Mouse (Mus musculus): ENCODE results near the gene Drd4. TPM values are rescaled to one million over a fixed set of nuclear protein-coding genes. Genes with fewer than 3 reads are reported as not detected.

The Drd4 gene
- polyA plus RNA-seq, 1 experiment from 2014 or later: 0.16 TPM

DNA sequence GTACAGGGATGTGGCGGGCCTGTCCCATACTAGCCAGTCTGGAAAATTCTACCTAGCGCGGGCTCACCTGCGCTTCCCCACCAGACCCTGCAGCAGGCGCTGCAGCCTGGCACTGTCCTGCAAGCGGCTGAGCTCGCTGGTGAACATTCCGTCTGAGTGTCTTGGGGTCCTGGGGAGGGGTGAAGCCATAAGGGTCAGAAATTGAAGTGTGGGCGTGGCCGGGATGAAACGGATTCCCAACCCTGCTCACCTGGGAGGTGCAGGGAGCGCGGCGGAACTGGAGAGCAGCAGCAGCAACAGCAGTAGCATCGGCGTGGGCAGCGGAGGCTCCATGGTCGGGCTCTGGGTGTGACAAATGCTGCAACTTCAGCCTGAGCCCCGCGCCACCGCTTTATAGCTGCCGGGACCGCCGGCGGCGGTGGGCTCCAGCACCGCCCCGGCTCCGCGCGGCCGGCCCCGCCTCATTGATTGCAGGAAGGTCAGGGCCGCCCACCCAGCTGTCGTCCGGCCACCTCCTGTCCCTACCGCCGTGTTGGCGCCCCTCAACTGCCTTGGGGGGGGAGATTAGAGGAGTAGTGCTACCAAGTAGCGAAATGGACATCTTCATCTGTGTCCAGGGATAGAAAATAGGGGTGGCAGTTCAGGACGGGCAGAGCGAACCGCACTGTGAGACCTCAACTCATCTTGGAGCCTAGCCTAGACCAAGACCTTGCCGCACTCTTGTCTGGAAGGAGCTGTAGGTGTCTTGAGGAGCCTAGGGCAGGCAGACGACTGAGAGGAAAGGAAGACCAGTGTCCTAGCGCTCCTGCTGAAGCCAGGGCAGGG is 12.8 kb upstream of the Drd4 start, which contains the start of gene Sct:
TSS of gene Sct (minus strand) at position 368 of the 825 bp plus-strand sequence.
- Histone ChIP-seq H3K9ac (ENCODE audit: low read depth, low read length) (peak within 1 kb of the TSS; percentile 57), H3K9me3 (ENCODE audit: control insufficient read depth, low read length) (no peaks in the 10 kb centered on the region), H3K36me3 (ENCODE audit: control insufficient read depth, insufficient read depth, low read length) (no peaks in the 10 kb centered on the region), H3K4me3 (ENCODE audit: low read depth, low read length) (peak within 1 kb of the TSS; percentile 49), H3K27ac (ENCODE audit: low read depth, low read length) (no peak within 1 kb of the TSS), H3K4me2 (peak within 1 kb of the TSS; percentile 93), H3K4me1 (replicated peaks; ENCODE audit: control insufficient read depth, insufficient read depth, low read length) (peaks cover 14% of the 10 kb centered on the region), H3K27me3 (replicated peaks; ENCODE audit: control insufficient read depth, insufficient read depth, low read length) (peaks cover 20% of the 10 kb centered on the region)
- ATAC-seq (replicated peaks; ENCODE audit: low FRiP score): peak; percentile 44; the same call in 1 of the 2 replicates
- 6% methylated on average over 44 of the region's 46 CpGs for WGBS
- DNase-seq (ENCODE audit: low spot score): peak; percentile 52

DNA sequence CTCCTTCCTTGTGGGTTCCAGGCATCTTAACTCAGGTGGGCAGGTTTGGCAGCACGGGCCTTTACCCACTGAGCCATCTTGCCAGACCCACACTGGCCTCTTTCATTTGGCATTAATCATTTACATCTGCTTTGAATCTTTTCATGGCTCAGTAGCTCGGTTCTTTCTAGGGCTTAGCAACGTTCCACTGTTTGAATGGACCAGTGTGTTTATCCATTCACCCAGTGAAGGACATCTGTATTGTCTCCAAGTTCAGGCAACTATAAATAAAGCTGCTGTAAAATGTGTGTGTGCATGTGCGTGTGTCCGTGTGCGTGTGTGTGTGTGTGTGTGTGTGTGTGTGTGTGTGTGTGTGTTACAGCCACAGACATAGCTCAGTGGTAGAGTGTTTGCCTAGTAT is 10.4 kb upstream of the Drd4 start:
- no peak overlapping the region for H3K4me3 ChIP-seq (ENCODE audit: low read depth, low read length)
- no peak overlapping the region for H3K9ac ChIP-seq (ENCODE audit: low read depth, low read length)
- H3K9me3 ChIP-seq (ENCODE audit: control insufficient read depth, low read length): no peaks in the 10 kb centered on the region
- H3K4me1 ChIP-seq (replicated peaks; ENCODE audit: control insufficient read depth, insufficient read depth, low read length): peaks cover 14% of the 10 kb centered on the region
- no peak overlapping the region for H3K27ac ChIP-seq (ENCODE audit: low read depth, low read length)
- DNase-seq (ENCODE audit: low spot score) (no peak), ATAC-seq (replicated peaks; ENCODE audit: low FRiP score) (no peak)
- peaks cover 20% of the 10 kb centered on the region for H3K27me3 ChIP-seq (replicated peaks; ENCODE audit: control insufficient read depth, insufficient read depth, low read length)
- no peak overlapping the region for H3K4me2 ChIP-seq
- no peaks in the 10 kb centered on the region for H3K36me3 ChIP-seq (ENCODE audit: control insufficient read depth, insufficient read depth, low read length)
- 87% methylated on average over 6 of the region's 6 CpGs for WGBS

DNA sequence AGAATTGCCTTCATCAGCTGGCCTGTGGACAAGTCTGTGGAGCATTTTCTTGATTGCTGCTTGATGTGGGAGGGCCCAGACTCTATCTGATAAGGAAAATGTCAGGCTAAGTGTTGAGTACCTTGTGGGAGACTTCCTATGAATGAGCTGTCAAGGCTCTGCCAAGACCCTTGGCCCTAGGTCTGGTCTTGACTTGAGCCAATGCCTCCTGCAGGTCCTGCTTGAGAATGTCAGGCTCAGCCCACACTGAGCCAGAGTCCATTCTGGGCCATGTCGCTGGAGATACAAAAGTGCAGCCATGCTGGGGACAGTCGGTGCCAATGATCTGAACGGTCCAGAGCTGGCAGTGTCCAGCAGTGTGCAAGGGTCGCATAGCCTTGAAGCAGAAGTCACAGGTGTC is 9.1 kb upstream of the Drd4 start:
- no peak for DNase-seq (ENCODE audit: low spot score)
- H3K27ac ChIP-seq (ENCODE audit: low read depth, low read length): no peak overlapping the region
- peaks cover 19% of the 10 kb centered on the region for H3K27me3 ChIP-seq (replicated peaks; ENCODE audit: control insufficient read depth, insufficient read depth, low read length)
- no peak overlapping the region for H3K4me3 ChIP-seq (ENCODE audit: low read depth, low read length)
- no peak for ATAC-seq (replicated peaks; ENCODE audit: low FRiP score)
- no peak overlapping the region for H3K9ac ChIP-seq (ENCODE audit: low read depth, low read length)
- H3K4me2 ChIP-seq: no peak overlapping the region
- WGBS: 81% methylated on average over 4 of the region's 4 CpGs
- H3K4me1 ChIP-seq (replicated peaks; ENCODE audit: control insufficient read depth, insufficient read depth, low read length): peaks cover 14% of the 10 kb centered on the region
- no peaks in the 10 kb centered on the region for H3K9me3 ChIP-seq (ENCODE audit: control insufficient read depth, low read length)
- no peaks in the 10 kb centered on the region for H3K36me3 ChIP-seq (ENCODE audit: control insufficient read depth, insufficient read depth, low read length)

DNA sequence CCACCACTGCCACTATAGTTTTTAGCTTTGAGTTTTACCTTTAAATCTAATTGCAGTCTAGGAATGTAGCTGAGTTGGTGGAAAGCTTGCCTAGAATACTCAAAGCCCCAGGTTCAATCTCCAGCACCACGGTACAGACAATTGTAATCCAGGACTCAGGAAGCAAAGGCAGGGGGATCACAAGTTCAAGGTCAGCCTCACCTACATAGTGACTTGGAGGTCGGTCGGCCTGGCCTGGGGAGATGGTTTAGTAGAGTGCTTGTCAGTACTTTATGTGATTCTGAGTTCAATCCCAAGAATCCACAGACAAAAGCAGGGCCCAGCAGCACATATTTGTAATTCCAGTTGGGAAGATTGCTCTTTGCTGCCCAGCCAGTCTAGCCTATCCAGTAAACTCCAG is 3.8 kb upstream of the Drd4 start:
- H3K9ac ChIP-seq (ENCODE audit: low read depth, low read length): no peak overlapping the region
- H3K4me2 ChIP-seq: no peak overlapping the region
- H3K27ac ChIP-seq (ENCODE audit: low read depth, low read length): no peak overlapping the region
- H3K4me1 ChIP-seq (replicated peaks; ENCODE audit: control insufficient read depth, insufficient read depth, low read length): peaks cover 2% of the 10 kb centered on the region; the same call in 1 of the 2 replicates
- no peaks in the 10 kb centered on the region for H3K9me3 ChIP-seq (ENCODE audit: control insufficient read depth, low read length)
- no peak overlapping the region for H3K4me3 ChIP-seq (ENCODE audit: low read depth, low read length)
- WGBS: 66% methylated on average over 3 of the region's 3 CpGs
- ATAC-seq (replicated peaks; ENCODE audit: low FRiP score) (no peak), DNase-seq (ENCODE audit: low spot score) (no peak)
- no peaks in the 10 kb centered on the region for H3K36me3 ChIP-seq (ENCODE audit: control insufficient read depth, insufficient read depth, low read length)
- peaks cover 37% of the 10 kb centered on the region for H3K27me3 ChIP-seq (replicated peaks; ENCODE audit: control insufficient read depth, insufficient read depth, low read length)

DNA sequence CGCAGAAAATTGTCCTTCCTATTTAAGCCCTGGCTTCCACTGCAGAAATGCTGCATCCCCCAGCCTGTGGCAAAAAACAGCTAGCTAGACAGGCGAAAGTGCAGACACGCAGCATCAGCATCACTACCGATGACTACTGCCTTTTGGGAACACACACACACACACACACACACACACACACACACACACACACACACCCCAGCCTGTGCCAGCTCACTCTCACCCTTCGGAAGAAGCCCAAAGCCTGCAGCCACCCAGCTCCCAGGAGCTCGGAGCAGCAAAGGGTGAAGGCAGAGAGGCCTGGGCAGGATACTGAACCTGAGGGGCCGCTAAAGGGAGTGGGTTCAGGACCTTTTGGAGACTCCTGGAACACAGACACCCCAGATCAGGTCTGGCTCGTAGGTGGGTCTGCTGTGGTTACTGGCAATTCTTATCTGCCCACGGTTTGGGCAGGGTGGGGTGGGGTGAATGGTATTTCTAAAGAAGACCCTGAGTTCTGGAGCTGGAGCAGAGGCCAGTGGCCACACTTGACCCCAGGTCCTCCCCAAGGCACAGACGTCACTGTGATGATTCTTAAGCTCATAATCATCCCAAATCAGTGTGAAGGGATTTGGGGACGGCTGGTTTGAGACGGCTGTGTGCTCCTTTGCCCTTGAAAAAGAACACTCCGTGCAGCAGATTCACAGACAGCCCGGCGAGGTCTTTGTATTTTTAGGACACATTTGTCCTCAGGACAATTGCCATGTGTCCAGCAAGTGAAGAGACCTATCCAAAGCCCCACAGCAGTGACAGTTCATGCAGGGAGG is 980 bp downstream of the Drd4 start:
- no peaks in the 10 kb centered on the region for H3K36me3 ChIP-seq (ENCODE audit: control insufficient read depth, insufficient read depth, low read length)
- H3K4me1 ChIP-seq (replicated peaks; ENCODE audit: control insufficient read depth, insufficient read depth, low read length): peaks cover 9% of the 10 kb centered on the region
- H3K27me3 ChIP-seq (replicated peaks; ENCODE audit: control insufficient read depth, insufficient read depth, low read length): peaks cover 66% of the 10 kb centered on the region
- peak overlapping the region; percentile 46 for H3K4me3 ChIP-seq (ENCODE audit: low read depth, low read length)
- H3K4me2 ChIP-seq: peak overlapping the region; percentile 73
- WGBS: 39% methylated on average over 15 of the region's 15 CpGs
- no peaks in the 10 kb centered on the region for H3K9me3 ChIP-seq (ENCODE audit: control insufficient read depth, low read length)
- ATAC-seq (replicated peaks; ENCODE audit: low FRiP score) (no peak), DNase-seq (ENCODE audit: low spot score) (no peak)
- H3K27ac ChIP-seq (ENCODE audit: low read depth, low read length): no peak overlapping the region
- 0 out of 2 replicates have a peak overlapping the region, but pooled peaks have one; percentile 47 for H3K9ac ChIP-seq (ENCODE audit: low read depth, low read length)

DNA sequence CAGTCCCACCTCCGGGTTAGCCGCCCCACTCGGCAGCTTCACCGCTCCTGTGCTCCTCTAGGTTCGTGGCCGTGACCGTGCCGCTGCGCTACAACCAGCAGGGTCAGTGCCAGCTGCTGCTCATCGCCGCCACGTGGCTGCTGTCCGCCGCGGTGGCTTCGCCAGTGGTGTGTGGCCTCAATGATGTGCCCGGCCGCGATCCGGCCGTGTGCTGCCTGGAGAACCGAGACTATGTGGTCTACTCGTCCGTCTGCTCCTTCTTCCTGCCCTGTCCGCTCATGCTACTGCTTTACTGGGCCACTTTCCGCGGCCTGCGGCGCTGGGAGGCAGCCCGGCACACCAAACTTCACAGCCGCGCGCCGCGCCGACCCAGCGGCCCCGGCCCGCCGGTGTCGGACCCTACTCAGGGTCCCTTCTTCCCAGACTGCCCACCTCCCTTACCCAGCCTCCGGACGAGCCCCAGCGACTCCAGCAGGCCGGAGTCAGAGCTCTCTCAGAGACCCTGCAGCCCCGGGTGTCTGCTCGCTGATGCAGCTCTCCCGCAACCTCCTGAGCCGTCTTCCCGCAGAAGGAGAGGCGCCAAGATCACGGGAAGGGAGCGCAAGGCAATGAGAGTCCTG is 2.2 kb downstream of the Drd4 start:
- peaks cover 9% of the 10 kb centered on the region for H3K4me1 ChIP-seq (replicated peaks; ENCODE audit: control insufficient read depth, insufficient read depth, low read length)
- 2% methylated on average over 53 of the region's 53 CpGs for WGBS
- H3K9ac ChIP-seq (ENCODE audit: low read depth, low read length): peak overlapping the region; percentile 38; the same call in 1 of the 2 replicates
- H3K9me3 ChIP-seq (ENCODE audit: control insufficient read depth, low read length): no peaks in the 10 kb centered on the region
- H3K4me3 ChIP-seq (ENCODE audit: low read depth, low read length): peak overlapping the region; percentile 37
- peak overlapping the region; percentile 61 for H3K4me2 ChIP-seq
- H3K36me3 ChIP-seq (ENCODE audit: control insufficient read depth, insufficient read depth, low read length): no peaks in the 10 kb centered on the region
- no peak for ATAC-seq (replicated peaks; ENCODE audit: low FRiP score)
- H3K27me3 ChIP-seq (replicated peaks; ENCODE audit: control insufficient read depth, insufficient read depth, low read length): peaks cover 66% of the 10 kb centered on the region
- DNase-seq (ENCODE audit: low spot score): peak; percentile 51
- no peak overlapping the region for H3K27ac ChIP-seq (ENCODE audit: low read depth, low read length)

DNA sequence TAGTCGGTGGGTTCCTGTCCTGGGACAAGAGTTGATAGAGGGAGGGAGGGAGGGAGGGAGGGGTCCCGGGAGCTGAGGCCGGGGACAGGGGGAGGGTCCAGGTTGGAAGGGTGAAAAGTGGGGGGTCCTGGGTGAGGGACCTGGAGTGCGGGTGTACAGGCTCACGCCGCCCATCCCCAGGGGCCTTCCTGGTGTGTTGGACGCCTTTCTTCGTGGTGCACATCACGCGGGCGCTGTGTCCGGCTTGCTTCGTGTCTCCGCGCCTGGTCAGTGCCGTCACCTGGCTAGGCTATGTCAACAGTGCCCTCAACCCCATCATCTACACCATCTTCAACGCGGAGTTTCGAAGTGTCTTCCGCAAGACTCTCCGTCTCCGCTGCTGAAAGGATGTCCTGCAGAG is 2.7 kb downstream of the Drd4 start:
- DNase-seq (ENCODE audit: low spot score) (peak; percentile 47), ATAC-seq (replicated peaks; ENCODE audit: low FRiP score) (no peak)
- Histone ChIP-seq H3K9ac (ENCODE audit: low read depth, low read length) (no peak overlapping the region; the same call in 1 of the 2 replicates), H3K27ac (ENCODE audit: low read depth, low read length) (no peak overlapping the region), H3K9me3 (ENCODE audit: control insufficient read depth, low read length) (no peaks in the 10 kb centered on the region), H3K36me3 (ENCODE audit: control insufficient read depth, insufficient read depth, low read length) (peaks cover 3% of the 10 kb centered on the region; the same call in 1 of the 2 replicates), H3K4me1 (replicated peaks; ENCODE audit: control insufficient read depth, insufficient read depth, low read length) (peaks cover 9% of the 10 kb centered on the region), H3K4me3 (ENCODE audit: low read depth, low read length) (peak overlapping the region; percentile 37), H3K4me2 (peak overlapping the region; percentile 61), H3K27me3 (replicated peaks; ENCODE audit: control insufficient read depth, insufficient read depth, low read length) (peaks cover 63% of the 10 kb centered on the region)
- WGBS: 7% methylated on average over 22 of the region's 22 CpGs

DNA sequence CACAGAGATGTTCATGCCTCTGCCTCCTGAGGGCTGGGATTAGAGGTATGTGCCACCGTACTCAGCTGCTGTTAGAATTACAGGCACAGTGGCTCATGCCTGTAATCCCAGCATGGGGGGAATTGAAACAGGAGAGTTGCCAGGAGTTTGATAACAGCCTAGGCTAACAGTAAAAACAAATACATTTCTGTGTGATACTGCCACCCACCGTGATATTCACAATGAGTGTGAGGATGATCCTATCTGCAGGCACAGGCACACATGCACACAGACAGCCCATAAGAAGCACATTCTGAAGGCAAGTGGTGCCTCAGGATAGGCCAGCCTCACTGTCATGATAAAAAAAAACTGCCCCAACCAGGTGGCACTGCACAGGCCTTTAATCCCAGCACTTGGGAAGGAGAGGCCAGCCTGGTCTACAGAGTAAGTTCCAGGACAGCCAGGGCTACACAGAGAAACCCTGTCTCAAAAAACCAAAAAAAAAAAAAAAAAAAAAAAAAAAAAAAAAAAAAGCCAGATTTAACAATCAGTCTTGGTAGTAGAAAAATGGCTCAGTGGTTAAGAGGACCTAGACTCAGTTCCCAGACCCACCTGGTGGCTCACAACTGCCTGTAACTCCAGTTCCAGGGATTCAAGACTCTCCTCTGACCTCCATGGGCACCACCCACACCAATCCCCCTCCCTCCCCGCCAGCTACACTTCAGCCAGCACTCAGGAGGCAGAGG is 6.3 kb downstream of the Drd4 start:
- H3K9ac ChIP-seq (ENCODE audit: low read depth, low read length): no peak overlapping the region
- peaks cover 24% of the 10 kb centered on the region; the same call in 1 of the 2 replicates for H3K36me3 ChIP-seq (ENCODE audit: control insufficient read depth, insufficient read depth, low read length)
- H3K27me3 ChIP-seq (replicated peaks; ENCODE audit: control insufficient read depth, insufficient read depth, low read length): peaks cover 29% of the 10 kb centered on the region
- ATAC-seq (replicated peaks; ENCODE audit: low FRiP score): peak; percentile 65
- 70% methylated on average over 3 of the region's 3 CpGs for WGBS
- H3K9me3 ChIP-seq (ENCODE audit: control insufficient read depth, low read length): no peaks in the 10 kb centered on the region
- no peak overlapping the region for H3K4me3 ChIP-seq (ENCODE audit: low read depth, low read length)
- DNase-seq (ENCODE audit: low spot score): no peak
- H3K4me2 ChIP-seq: no peak overlapping the region
- H3K4me1 ChIP-seq (replicated peaks; ENCODE audit: control insufficient read depth, insufficient read depth, low read length): peaks cover 7% of the 10 kb centered on the region
- H3K27ac ChIP-seq (ENCODE audit: low read depth, low read length): no peak overlapping the region
